Mouse (Mus musculus) limb, embryonic 10.5 days (tissue): ENCODE results near the gene Cnksr1. TPM values are rescaled to one million over a fixed set of nuclear protein-coding genes. Genes with fewer than 3 reads are reported as not detected.
A peak's percentile ranks its signal among the peaks of the same experiment; 100 is the strongest.
"Not testable (repeated sequence)": the region's sequence is repeated elsewhere in the genome, so short reads cannot be mapped to it uniquely, and the experiment has no call there.

Source experiments
- DNase-seq: peaks from one replicate; pipeline ENCODE4 v3.0.0-alpha.2; 2017; ENCODE audit warnings: low spot score
- H3K27ac ChIP-seq: fragments of 300-500 bp; sonication (generic); 2 replicates; pipeline ENCODE4 v1.5.1; 2016; ENCODE audit warnings: mild to moderate bottlenecking
- H3K27me3 ChIP-seq: fragments of 300-500 bp; sonication (generic); 2 replicates; pipeline ENCODE4 v1.6.1; 2016; ENCODE audit warnings: low read depth, mild to moderate bottlenecking; ENCODE audit not compliant: poor library complexity, severe bottlenecking
- H3K36me3 ChIP-seq: fragments of 300-500 bp; sonication (generic); 2 replicates; pipeline ENCODE4 v1.6.1; 2016; ENCODE audit warnings: mild to moderate bottlenecking, moderate library complexity
- H3K4me1 ChIP-seq: fragments of 300-500 bp; sonication (generic); 2 replicates; pipeline ENCODE4 v1.6.1; 2016
- H3K4me3 ChIP-seq: fragments of 300-500 bp; sonication (generic); 2 replicates; pipeline ENCODE4 v1.5.1; 2016; ENCODE audit warnings: mild to moderate bottlenecking, moderate library complexity
- H3K9me3 ChIP-seq: fragments of 300-500 bp; sonication (generic); replicated peaks from 2 replicates; pipeline ENCODE4 v1.6.1; 2016; ENCODE audit warnings: mild to moderate bottlenecking
- WGBS: fragments of 180-500 bp; shearing (Covaris S2); methylation state at CpG from one replicate; pipeline ENCODE4 v1.1.7; 2016; 5-methylcytosine and 5-hydroxymethylcytosine counted together
- polyA plus RNA-seq: library from polyadenylated mRNA; unstranded; fragments of >200 nt; fragmentation: Nextera tagmentation; extraction: Ambion mirVana; gene quantifications from 2 replicates; pipeline ENCODE4 v1.2.1, GENCODE M21; 2016

Gene Cnksr1
- polyA plus RNA-seq, result 0.76 and 1.1 TPM in 2 replicates

GRCm38 (mm10) chr4:134238279-134238651 is at the start of gene Cnksr1:
Gene Cnksr1 (minus strand): TSS chr4:134238399.
- H3K9me3 ChIP-seq, result no peaks in the 10 kb centered on the region
- peak; percentile 52 for DNase-seq
- H3K4me3 ChIP-seq, result peak within 1 kb of the TSS; percentile 40
- H3K4me1 ChIP-seq, result peaks cover 16% of the 10 kb centered on the region
- 2% methylated on average over 18 of the region's 18 CpGs for WGBS
- peaks cover 4% of the 10 kb centered on the region for H3K36me3 ChIP-seq
- H3K27ac ChIP-seq, result peak within 1 kb of the TSS; percentile 56; the same call in 1 of the 2 replicates
- peaks cover 43% of the 10 kb centered on the region for H3K27me3 ChIP-seq

GRCm38 (mm10) chr4:134287575-134288025 is 49.4 kb upstream of the Cnksr1 start, which contains the start of gene Pdik1l:
Gene Pdik1l (minus strand): TSS chr4:134287895.
- peak; percentile 86 for DNase-seq
- WGBS, result under 1% methylated on average over 43 of the region's 43 CpGs
- Histone ChIP-seq H3K27me3 (peaks cover 1% of the 10 kb centered on the region; the same call in 1 of the 2 replicates), H3K27ac (peak within 1 kb of the TSS; percentile 100), H3K4me1 (peaks cover 35% of the 10 kb centered on the region), H3K4me3 (peak within 1 kb of the TSS; percentile 64), H3K9me3 (no peaks in the 10 kb centered on the region), H3K36me3 (peaks cover 26% of the 10 kb centered on the region)

- Histone ChIP-seq H3K4me1 (peaks cover 35% of the 10 kb centered on the region), H3K36me3 (peaks cover 31% of the 10 kb centered on the region), H3K27me3 (no peaks in the 10 kb centered on the region), H3K4me3 (peak overlapping the region; percentile 64), H3K27ac (peak overlapping the region; percentile 100), H3K9me3 (no peaks in the 10 kb centered on the region)
- under 1% methylated on average over 57 of the region's 59 CpGs for WGBS
- peak; percentile 99 for DNase-seq
Observed at GRCm38 (mm10) chr4:134287168-134287564, 49.0 kb upstream of the Cnksr1 start.

GRCm38 (mm10) chr4:134286226-134287167 is 48.3 kb upstream of the Cnksr1 start:
- H3K27ac ChIP-seq, result peak overlapping the region; percentile 100
- peaks cover 35% of the 10 kb centered on the region for H3K4me1 ChIP-seq
- no peak for DNase-seq
- H3K36me3 ChIP-seq, result peaks cover 37% of the 10 kb centered on the region
- WGBS, result 4% methylated on average over 59 of the region's 59 CpGs
- H3K27me3 ChIP-seq, result no peaks in the 10 kb centered on the region
- H3K9me3 ChIP-seq, result no peaks in the 10 kb centered on the region
- H3K4me3 ChIP-seq, result peak overlapping the region; percentile 64

GRCm38 (mm10) chr4:134284942-134285341 is 46.7 kb upstream of the Cnksr1 start:
- H3K9me3 ChIP-seq, result no peaks in the 10 kb centered on the region
- no peak for DNase-seq
- H3K27ac ChIP-seq, result no peak overlapping the region
- no peaks in the 10 kb centered on the region for H3K27me3 ChIP-seq
- WGBS, result 98% methylated on average over 2 of the region's 2 CpGs
- H3K36me3 ChIP-seq, result peaks cover 50% of the 10 kb centered on the region
- peaks cover 35% of the 10 kb centered on the region for H3K4me1 ChIP-seq
- H3K4me3 ChIP-seq, result no peak overlapping the region

GRCm38 (mm10) chr4:134273417-134274345 is 35.5 kb upstream of the Cnksr1 start:
- Histone ChIP-seq H3K27me3 (no peaks in the 10 kb centered on the region), H3K36me3 (peaks cover 30% of the 10 kb centered on the region), H3K9me3 (no peaks in the 10 kb centered on the region), H3K27ac (peak overlapping the region; percentile 30; the same call in 1 of the 2 replicates), H3K4me3 (peak overlapping the region; percentile 34), H3K4me1 (peaks cover 14% of the 10 kb centered on the region)
- DNase-seq, result no peak
- 6% methylated on average over 14 of the region's 14 CpGs for WGBS

- Histone ChIP-seq H3K4me3 (peak overlapping the region; percentile 34), H3K4me1 (peaks cover 14% of the 10 kb centered on the region), H3K27me3 (no peaks in the 10 kb centered on the region), H3K27ac (peak overlapping the region; percentile 30; the same call in 1 of the 2 replicates), H3K9me3 (no peaks in the 10 kb centered on the region), H3K36me3 (peaks cover 22% of the 10 kb centered on the region)
- no peak for DNase-seq
- WGBS, result 27% methylated on average over 13 of the region's 13 CpGs
Observed at GRCm38 (mm10) chr4:134272731-134273416, 34.7 kb upstream of the Cnksr1 start.

DNA sequence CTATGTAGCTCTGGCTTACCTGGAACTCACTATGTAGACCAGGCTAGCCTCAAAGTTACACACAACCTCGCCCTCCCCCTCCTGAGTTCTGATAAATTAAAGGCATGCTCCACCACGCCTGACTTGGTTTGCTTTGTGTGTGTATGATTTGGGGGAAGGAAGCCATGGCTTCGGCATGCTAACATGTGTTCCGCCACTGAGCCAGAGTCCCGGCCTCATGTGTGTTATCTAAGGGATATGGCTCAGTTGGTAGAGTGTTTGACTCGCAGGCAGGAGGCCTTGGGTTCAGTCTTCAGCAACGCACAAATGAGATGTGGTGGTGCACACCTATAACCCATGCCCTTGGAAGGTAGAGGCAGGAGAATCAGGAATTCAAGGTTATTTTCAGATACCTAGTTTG is 33.8 kb upstream of the Cnksr1 start:
- Histone ChIP-seq H3K9me3 (no peaks in the 10 kb centered on the region), H3K36me3 (peaks cover 13% of the 10 kb centered on the region), H3K27me3 (no peaks in the 10 kb centered on the region), H3K27ac (no peak overlapping the region), H3K4me1 (peaks cover 14% of the 10 kb centered on the region), H3K4me3 (no peak overlapping the region)
- no peak for DNase-seq
- WGBS, result 87% methylated on average over 7 of the region's 7 CpGs

DNA sequence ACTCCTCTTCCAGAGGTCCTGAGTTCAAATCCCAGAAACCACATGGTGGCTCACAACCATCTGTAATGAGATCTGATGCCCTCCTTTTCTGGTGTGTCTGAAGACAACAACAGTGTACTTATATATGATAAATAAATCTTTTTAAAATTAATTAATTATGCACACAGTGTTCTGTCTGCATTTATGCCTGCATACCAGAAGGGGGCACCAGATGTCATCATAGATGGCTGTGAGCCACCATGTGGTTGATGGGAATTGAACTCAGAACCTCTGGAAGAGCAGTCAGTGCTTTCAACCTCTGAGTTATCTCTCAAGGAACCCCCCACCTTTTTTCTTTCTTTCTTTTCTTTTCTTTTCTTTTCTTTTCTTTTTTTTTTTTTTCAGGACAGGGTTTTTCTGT is 31.4 kb upstream of the Cnksr1 start:
- not testable (repeated sequence) for DNase-seq, H3K27ac ChIP-seq, H3K9me3 ChIP-seq, H3K4me3 ChIP-seq, H3K36me3 ChIP-seq, H3K27me3 ChIP-seq
- H3K4me1 ChIP-seq, result peaks cover 14% of the 10 kb centered on the region

DNA sequence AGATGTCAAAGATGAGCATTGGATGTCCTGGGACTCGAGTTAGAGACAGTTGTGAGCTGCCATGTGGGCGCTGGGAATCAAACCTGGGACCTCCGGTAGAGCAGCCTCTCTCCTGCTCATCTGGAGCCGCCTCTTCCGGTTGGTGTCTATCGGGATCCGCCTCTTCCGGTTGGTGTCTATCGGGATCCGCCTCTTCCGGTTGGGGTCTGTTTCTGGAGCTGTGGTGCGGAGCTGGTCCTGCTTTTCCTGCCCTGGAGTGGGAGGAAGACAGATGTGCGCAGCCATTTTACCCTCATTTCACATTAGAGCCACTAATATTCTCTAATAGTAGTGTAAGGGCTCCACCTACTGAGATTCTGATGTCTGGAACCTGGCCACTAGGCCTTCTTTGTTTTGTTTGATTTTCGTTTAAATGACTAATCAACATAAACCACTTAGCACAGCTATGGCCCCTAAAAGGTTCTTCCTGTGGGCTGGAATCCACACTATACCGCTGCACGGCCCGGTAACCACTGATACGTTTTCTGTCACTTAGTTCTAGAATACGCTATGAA is 30.0 kb upstream of the Cnksr1 start:
- no peak overlapping the region for H3K4me3 ChIP-seq
- H3K27me3 ChIP-seq, result no peaks in the 10 kb centered on the region
- H3K27ac ChIP-seq, result no peak overlapping the region
- DNase-seq, result no peak
- peaks cover 7% of the 10 kb centered on the region for H3K4me1 ChIP-seq
- WGBS, result 86% methylated on average over 19 of the region's 19 CpGs
- H3K9me3 ChIP-seq, result no peaks in the 10 kb centered on the region
- no peaks in the 10 kb centered on the region for H3K36me3 ChIP-seq

GRCm38 (mm10) chr4:134265860-134266585 is 27.8 kb upstream of the Cnksr1 start:
- WGBS, result 66% methylated on average over 9 of the region's 9 CpGs
- Histone ChIP-seq H3K27ac (no peak overlapping the region), H3K4me3 (no peak overlapping the region), H3K4me1 (no peaks in the 10 kb centered on the region; the same call in 1 of the 2 replicates), H3K36me3 (no peaks in the 10 kb centered on the region), H3K27me3 (no peaks in the 10 kb centered on the region), H3K9me3 (no peaks in the 10 kb centered on the region)
- DNase-seq, result no peak
